Mouse (Mus musculus) gastrocnemius, postnatal 14 days (tissue): ENCODE data around the gene Klhl26. TPM values are rescaled to one million over a fixed set of nuclear protein-coding genes. Genes with fewer than 3 reads are reported as not detected.
A peak's percentile ranks its signal among the peaks of the same experiment; 100 is the strongest.
"Not testable (repeated sequence)": the region's sequence is repeated elsewhere in the genome, so short reads cannot be mapped to it uniquely, and the experiment has no call there.

Experiments used
- DNase-seq: peaks from one replicate; pipeline ENCODE4 v3.0.0; 2021; ENCODE audit warnings: mixed read lengths
- intact Hi-C: fragments of 180-260 bp; cut with DNase I; formaldehyde crosslinking; loops from one replicate; pipeline ENCODE4 v1.15.1; 2025; ENCODE audit warnings: low total_unique reads
- long read RNA-seq, 2 experiments: library from polyadenylated mRNA; stranded (forward); transcript quantifications; one replicate each; pipeline ENCODE4 v2.0.0; 2021
- total RNA-seq, 2 experiments: library from RNA; stranded (reverse); gene quantifications; 2 replicates each; pipeline ENCODE4 v1.2.3; 2021

The Klhl26 gene
- total RNA-seq: 1 to 10 TPM; 5.4 TPM
- long read RNA-seq, experiment 1, transcript Klhl26-201 (3 exons, 2,991 nt): major isoform, 10 of 15 reads
- long read RNA-seq, experiment 1, partial matches to known transcripts: 0 of 15 reads
- long read RNA-seq, experiment 1, other reads (novel, unspliced or antisense): 3 of 15 reads
- long read RNA-seq, experiment 2, transcript Klhl26-201 (3 exons, 2,991 nt): major isoform, 9 of 20 reads
- long read RNA-seq, experiment 2, partial matches to known transcripts: 0 of 20 reads
- long read RNA-seq, experiment 2, other reads (novel, unspliced or antisense): 9 of 20 reads

- intact Hi-C loops: no loop called here
- peak; percentile 95 for DNase-seq
Measured at GRCm38 (mm10) chr8:70476333-70477268, at the start of gene Klhl26. Gene Klhl26 (minus strand): TSS chr8:70476968.

GRCm38 (mm10) chr8:70522592-70523403, 46.0 kb upstream of the Klhl26 start:
- intact Hi-C loops: no loop called here
- peak; percentile 95 for DNase-seq

- intact Hi-C loops: no loop called here
- DNase-seq: no peak
Measured at GRCm38 (mm10) chr8:70519606-70520005, 42.8 kb upstream of the Klhl26 start.

- intact Hi-C loops: no loop called here
- no peak for DNase-seq
Measured at GRCm38 (mm10) chr8:70519043-70519442, 42.3 kb upstream of the Klhl26 start.

GRCm38 (mm10) chr8:70517940-70518643, 41.3 kb upstream of the Klhl26 start:
- DNase-seq: no peak
- intact Hi-C loops: no loop called here

- intact Hi-C loops: no loop called here
- DNase-seq: no peak
Measured at GRCm38 (mm10) chr8:70513441-70513840, 36.7 kb upstream of the Klhl26 start.

- DNase-seq: no peak
- intact Hi-C loops: no loop called here
Measured at GRCm38 (mm10) chr8:70512253-70512903, 35.6 kb upstream of the Klhl26 start.

- intact Hi-C loops: no loop called here
- no peak for DNase-seq
Measured at GRCm38 (mm10) chr8:70511770-70512169, 35.0 kb upstream of the Klhl26 start.

- DNase-seq, intact Hi-C loops: not testable (repeated sequence)
Measured at GRCm38 (mm10) chr8:70511174-70511573, 34.4 kb upstream of the Klhl26 start.

- peak; percentile 97 for DNase-seq
- intact Hi-C loops: no loop called here
Measured at GRCm38 (mm10) chr8:70510228-70510915, 33.6 kb upstream of the Klhl26 start, which contains the start of gene Uba52. Gene Uba52 (minus strand): TSS chr8:70510801.

GRCm38 (mm10) chr8:70509281-70509952, 32.6 kb upstream of the Klhl26 start:
- intact Hi-C loops: no loop called here
- DNase-seq: no peak

GRCm38 (mm10) chr8:70507027-70507393, 30.2 kb upstream of the Klhl26 start:
- intact Hi-C loops: no loop called here
- no peak for DNase-seq

GRCm38 (mm10) chr8:70506328-70507026, 29.7 kb upstream of the Klhl26 start, which contains the start of gene Rex1bd:
Gene Rex1bd (minus strand): TSS chr8:70506752.
- DNase-seq: peak; percentile 92
- intact Hi-C loops: no loop called here

- DNase-seq: no peak
- intact Hi-C loops: no loop called here
Measured at GRCm38 (mm10) chr8:70505698-70506327, 29.0 kb upstream of the Klhl26 start.

- peak; percentile 76 for DNase-seq
- intact Hi-C loops: loop anchor here (5.0 kb wide), 1 partner anchor 173 kb away; no protein-coding TSS in a partner anchor
Measured at GRCm38 (mm10) chr8:70504851-70505250, 28.1 kb upstream of the Klhl26 start.

GRCm38 (mm10) chr8:70504291-70504716, 27.5 kb upstream of the Klhl26 start:
- intact Hi-C loops: loop anchor here (5.0 kb wide), 1 partner anchor 172 kb away; no protein-coding TSS in a partner anchor

More at GRCm38 (mm10) chr8:70504291-70504716, 27.5 kb upstream of the Klhl26 start:
- DNase-seq: peak; percentile 82
